Mouse (Mus musculus): ENCODE data around the gene Il2rb.
A peak's percentile ranks its signal among the peaks of the same experiment; 100 is the strongest.

Il2rb gene

GRCm38 (mm10) chr15:78479470-78479869 lies 15.6 kb downstream of the Il2rb start:
- DNase-seq = no peak

DNA sequence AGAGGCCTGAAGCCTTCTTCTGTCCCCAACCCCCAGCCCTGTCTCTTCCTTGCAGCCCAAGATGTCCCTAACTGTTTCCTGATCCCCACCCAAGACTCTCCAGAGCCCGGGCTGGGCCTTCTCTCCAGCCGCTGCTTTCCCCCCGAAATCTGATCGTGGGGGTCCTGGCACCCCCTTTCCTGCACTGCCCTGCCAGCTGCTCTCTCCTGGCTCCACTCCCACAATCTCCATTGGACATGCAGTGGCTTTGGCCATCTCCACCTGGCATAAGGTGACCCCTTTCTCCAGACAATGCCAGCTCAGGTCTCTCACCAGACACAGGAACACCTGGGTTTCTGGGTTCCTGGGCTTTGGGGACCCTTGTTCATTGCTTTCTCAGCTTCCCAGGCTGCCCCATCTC lies 17.0 kb downstream of the Il2rb start:
- no peak for DNase-seq

DNA sequence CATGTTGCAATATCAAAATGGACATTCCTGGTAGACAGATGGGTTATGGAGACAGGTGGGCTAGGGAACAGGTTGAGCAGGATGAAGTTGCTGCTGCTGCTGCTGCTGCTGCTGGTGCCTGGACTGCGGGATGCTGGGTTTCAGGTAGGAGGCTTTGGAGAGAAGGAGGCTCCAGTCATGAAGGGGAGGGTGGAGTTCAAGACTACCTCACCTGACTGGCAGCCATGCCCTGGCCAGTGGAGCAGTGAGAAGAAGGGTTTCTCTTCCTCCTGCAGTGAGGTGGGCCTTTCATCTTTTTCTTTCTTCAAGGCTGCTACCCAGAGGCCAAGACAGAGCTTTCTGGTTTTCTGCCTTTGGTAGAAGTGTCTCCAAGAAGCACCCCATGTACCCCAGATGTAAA lies 18.2 kb downstream of the Il2rb start:
- no peak for DNase-seq

- DNase-seq = no peak
Observed at GRCm38 (mm10) chr15:78475604-78476031, 19.5 kb downstream of the Il2rb start.

GRCm38 (mm10) chr15:78473442-78473841 lies 21.6 kb downstream of the Il2rb start:
- no peak for DNase-seq

DNA sequence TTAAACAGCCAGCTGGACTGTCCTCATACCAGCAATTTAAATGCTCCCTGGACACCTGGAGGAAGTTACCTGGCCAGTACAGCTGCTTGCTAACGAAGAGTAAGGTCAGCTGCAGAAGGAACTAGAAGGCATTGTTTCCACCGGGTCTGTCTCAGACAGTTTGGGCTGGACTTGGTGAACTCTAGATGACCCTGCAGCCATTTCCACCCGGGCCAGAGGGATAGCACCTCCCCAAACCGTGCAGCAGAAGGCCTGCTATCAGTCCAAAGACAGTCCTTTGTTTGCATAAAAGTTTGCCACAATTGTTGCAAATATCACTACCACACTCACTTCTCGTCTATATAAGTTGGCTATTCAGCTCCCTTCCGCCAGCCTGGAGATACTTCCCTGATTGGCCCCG lies 23.2 kb downstream of the Il2rb start:
- no peak for DNase-seq

DNA sequence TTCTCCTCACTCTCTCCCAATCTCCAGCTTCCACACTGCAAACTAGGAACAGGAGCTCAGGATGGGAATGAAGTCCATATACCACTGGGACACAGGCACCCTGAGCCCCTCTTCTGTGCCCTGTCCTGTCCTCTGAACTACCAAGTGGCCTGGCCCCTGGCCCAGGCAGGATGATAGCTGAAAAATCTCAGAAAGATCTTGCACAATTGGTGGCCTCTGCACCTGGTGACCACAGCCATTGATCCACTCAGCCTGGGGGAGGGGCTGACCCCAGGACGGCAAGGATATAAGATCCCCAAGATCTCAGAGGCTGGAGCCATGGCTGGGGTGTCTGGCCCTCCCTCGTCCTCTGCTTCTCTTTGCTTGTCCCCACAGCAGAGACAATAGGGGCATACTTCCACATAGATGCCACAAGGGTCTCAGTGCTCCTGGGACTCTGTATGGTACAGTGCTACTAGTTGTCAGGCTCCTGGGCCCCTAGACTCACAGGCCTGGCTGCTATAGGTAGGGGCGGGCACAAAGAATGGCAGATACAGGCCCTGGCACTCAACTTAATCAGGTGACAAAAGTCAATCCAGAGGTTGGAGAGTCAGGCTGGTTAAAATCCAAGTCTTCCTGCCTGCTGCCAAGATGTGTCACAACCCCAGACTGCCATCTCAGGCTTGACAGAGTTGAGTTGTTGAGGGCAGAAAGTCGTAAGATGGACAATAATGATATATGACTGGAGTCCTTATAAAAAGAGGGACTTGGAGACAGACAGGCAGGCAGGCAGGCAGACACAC lies 24.4 kb downstream of the Il2rb start:
- DNase-seq = no peak

DNA sequence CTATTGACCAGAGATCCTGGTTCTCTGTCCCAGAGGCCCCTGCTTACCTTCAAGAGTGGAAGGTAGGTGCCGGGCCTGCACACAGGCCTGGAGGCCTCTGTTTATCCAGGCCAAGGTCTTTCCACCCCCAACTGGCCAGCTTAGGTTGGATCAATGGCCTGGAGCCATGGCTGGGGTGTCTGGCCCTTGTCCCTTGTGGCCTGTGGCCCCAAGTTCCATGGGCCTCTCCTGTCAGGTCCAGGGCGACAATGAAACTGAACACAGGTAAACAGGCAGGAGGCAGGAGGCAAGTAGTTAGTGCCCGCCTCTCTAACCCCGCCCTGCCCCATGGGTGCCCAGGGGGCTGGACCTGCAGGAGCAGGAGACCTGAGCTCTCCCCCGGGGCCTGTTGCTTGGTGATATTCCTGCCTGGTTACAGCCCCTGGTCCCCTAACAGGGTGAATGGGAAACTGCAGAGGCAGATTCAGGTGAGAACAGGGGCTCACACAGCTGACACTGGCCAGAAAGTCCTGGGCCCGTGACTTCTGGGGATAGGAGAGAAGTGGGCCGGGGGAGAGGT lies 26.6 kb downstream of the Il2rb start, which contains the start of gene Tmprss6:
Tmprss6 (minus strand) TSS at position 256 of the 559 bp plus-strand sequence.
- DNase-seq = no peak

- no peak for DNase-seq
Observed at GRCm38 (mm10) chr15:78467570-78467969, 27.5 kb downstream of the Il2rb start.

GRCm38 (mm10) chr15:78466809-78467208 lies 28.3 kb downstream of the Il2rb start:
- DNase-seq = no peak

DNA sequence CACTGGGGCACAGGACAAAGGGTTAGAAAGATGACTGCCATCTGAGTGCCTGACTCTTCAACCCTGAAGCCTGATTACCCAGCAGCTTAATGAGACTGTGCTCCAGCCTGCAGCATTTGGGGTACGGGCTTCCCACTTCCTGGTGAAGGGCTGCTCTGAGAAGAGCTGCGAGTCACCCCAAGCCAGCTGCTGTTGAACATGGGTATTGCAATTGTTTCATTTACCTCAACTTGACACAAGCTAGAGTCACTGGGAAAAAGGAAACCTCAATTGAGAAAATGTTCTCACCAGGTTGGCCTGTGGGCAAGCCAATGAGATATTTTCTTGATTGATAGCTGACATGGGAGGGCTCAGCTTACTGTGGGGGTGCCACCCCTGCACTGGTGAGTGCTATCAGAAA lies 32.1 kb downstream of the Il2rb start:
- DNase-seq = no peak

DNA sequence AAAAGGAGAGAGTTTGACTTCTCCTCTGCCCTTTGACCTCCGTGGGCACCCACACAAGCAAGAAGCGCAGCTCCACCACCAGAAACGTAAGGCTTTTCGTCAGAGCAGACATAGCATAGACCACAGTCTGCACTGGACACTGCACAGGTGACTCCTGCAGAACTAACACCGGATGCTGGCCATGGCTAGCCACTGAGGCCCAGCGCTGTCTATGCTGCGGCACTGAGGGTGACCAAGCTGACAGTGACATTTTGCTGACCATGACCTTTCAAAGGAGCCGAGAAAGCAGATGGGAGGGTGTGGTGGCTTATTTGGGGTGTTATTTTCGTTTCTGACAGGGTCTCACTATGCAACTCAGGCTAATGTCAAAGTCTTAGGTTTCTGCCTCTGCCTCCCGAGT lies 37.9 kb downstream of the Il2rb start:
- DNase-seq = no peak

DNA sequence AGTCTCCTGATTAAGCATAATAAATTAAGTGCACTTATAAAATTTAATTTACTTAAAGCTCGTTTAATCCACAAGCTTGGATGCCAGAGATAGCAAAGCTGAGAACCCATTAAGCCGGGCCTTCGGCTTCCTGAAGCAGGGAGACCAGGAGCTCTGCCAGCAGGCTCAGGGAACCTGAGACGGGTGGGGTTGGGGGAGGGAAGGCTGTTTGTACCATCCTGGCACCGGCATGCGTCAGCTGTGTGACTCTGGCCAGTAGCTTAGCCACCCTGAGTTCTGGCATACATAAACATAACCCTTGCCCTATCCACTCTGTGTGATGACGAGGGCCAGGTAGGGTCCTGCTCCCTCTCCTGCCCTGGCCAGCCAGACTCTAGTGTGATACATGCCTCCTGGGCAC lies 39.0 kb downstream of the Il2rb start:
- DNase-seq = peak; percentile 27

- DNase-seq = no peak
Observed at GRCm38 (mm10) chr15:78455168-78455567, 39.9 kb downstream of the Il2rb start.

DNA sequence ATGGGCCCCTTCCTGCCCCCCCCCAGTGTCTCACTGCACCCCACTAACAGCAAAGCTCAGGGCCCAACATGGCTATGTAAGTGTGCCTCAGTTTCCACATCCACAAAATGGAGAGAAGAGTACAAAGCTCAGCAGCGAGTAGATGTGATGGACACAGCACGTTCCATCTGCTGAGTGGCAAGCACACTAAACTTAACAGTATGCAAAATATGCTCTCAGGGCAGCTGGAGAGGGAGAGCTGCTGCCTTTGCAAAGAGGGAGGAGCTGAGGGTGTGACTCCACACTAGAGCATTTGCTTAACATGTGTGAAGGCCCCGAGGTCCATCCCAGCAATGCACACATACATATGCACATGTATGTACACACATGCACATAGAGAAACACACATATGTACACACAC lies 42.1 kb downstream of the Il2rb start:
- DNase-seq = no peak

- no peak for DNase-seq
Observed at GRCm38 (mm10) chr15:78451201-78451600, 43.9 kb downstream of the Il2rb start.

GRCm38 (mm10) chr15:78450419-78450768 lies 44.7 kb downstream of the Il2rb start:
- DNase-seq = no peak

- DNase-seq = peak; percentile 41
Observed at GRCm38 (mm10) chr15:78449694-78450418, 45.2 kb downstream of the Il2rb start.

- peak; percentile 38 for DNase-seq
Observed at GRCm38 (mm10) chr15:78449131-78449530, 45.9 kb downstream of the Il2rb start.

GRCm38 (mm10) chr15:78447746-78448535 lies 47.1 kb downstream of the Il2rb start:
- peak; percentile 96 for DNase-seq

- DNase-seq = no peak
Observed at GRCm38 (mm10) chr15:78447121-78447520, 48.0 kb downstream of the Il2rb start.

GRCm38 (mm10) chr15:78443857-78444256 lies 51.2 kb downstream of the Il2rb start:
- DNase-seq = no peak

DNA sequence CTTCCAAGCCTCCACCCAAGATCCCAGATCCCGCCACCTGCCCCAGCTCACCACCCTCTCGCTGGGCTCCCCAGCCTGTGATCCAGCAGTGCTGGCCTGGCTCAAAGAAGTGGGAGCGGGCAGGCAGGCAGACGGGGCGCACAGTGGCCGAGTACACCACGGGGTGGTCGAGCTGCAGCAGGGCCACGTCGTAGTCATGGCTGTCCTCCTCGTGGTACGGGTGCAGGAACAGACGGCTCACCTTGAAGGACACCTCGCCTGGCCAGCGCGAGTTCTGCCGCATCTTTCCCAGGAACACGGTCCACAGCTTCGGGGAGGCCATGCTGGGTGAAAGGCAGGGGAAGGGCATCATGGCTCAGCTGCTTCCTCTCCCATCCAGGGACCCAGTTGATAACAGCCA lies 52.8 kb downstream of the Il2rb start:
- no peak for DNase-seq

Data from kidney, postnatal 14 days (tissue).